Mouse (Mus musculus) midbrain, embryonic 11.5 days (tissue): Measurements from ENCODE around the gene Oaz1. TPM values are rescaled to one million over a fixed set of nuclear protein-coding genes. Genes with fewer than 3 reads are reported as not detected.
A peak's percentile ranks its signal among the peaks of the same experiment; 100 is the strongest.

Experiments
- ATAC-seq: fragments of 200-750 bp; cut with Nextera tagmentation; 2 replicates; pipeline ENCODE4 v1.8.0; 2017; ENCODE audit warnings: moderate TSS enrichment, moderate library complexity; ENCODE audit not compliant: low FRiP score
- DNase-seq: peaks from one replicate; pipeline ENCODE4 v3.0.0; 2015; ENCODE audit warnings: low spot score; ENCODE audit errors: missing footprints
- H3K27ac ChIP-seq: fragments of 300-500 bp; sonication (generic); 2 replicates; pipeline ENCODE4 v1.5.1; 2014; ENCODE audit warnings: low read depth, low read length
- H3K27me3 ChIP-seq: fragments of 300-500 bp; sonication (generic); 2 replicates; pipeline ENCODE4 v1.6.1; 2014; ENCODE audit warnings: mild to moderate bottlenecking, low read length, moderate library complexity, mixed read lengths; ENCODE audit not compliant: control insufficient read depth, insufficient read depth
- H3K36me3 ChIP-seq: fragments of 300-500 bp; sonication (generic); 2 replicates; pipeline ENCODE4 v1.6.1; 2014; ENCODE audit warnings: mild to moderate bottlenecking, low read length, moderate library complexity, mixed read lengths; ENCODE audit not compliant: control insufficient read depth, insufficient read depth
- H3K4me1 ChIP-seq: fragments of 300-500 bp; sonication (generic); 2 replicates; pipeline ENCODE4 v1.6.1; 2014; ENCODE audit warnings: low read length; ENCODE audit not compliant: control insufficient read depth, insufficient read depth
- H3K4me2 ChIP-seq: fragments of 300-500 bp; sonication (generic); 2 replicates; pipeline ENCODE4 v1.6.1; 2014; ENCODE audit warnings: mild to moderate bottlenecking, moderate library complexity
- H3K4me3 ChIP-seq: fragments of 300-500 bp; sonication (generic); 2 replicates; pipeline ENCODE4 v1.5.1; 2014; ENCODE audit warnings: low read depth, low read length
- H3K9ac ChIP-seq: fragments of 300-500 bp; sonication (generic); 2 replicates; pipeline ENCODE4 v1.6.1; 2014; ENCODE audit warnings: low read length
- H3K9me3 ChIP-seq: fragments of 300-500 bp; sonication (generic); 2 replicates; pipeline ENCODE4 v1.6.1; 2016; ENCODE audit warnings: low read length; ENCODE audit not compliant: control insufficient read depth
- WGBS: fragments of 180-500 bp; shearing (Covaris S2); extraction: QIAGEN DNeasy Blood & Tissue Kit; methylation state at CpG from one replicate; pipeline ENCODE4 v1.1.7; 2014; 5-methylcytosine and 5-hydroxymethylcytosine counted together
- polyA plus RNA-seq: library from polyadenylated mRNA; unstranded; fragments of >200 nt; fragmentation: Nextera tagmentation; extraction: Ambion mirVana; gene quantifications from 2 replicates; pipeline ENCODE4 v1.2.1, GENCODE M21; 2014

Gene Oaz1
- polyA plus RNA-seq, 1 experiment from 2014 or later = 1,824 TPM

GRCm38 (mm10) chr10:80792175-80793032 is 34.1 kb upstream of the Oaz1 start:
- ATAC-seq (no peak), DNase-seq (no peak)
- Histone ChIP-seq H3K9ac (no peak overlapping the region), H3K4me1 (peaks cover 12% of the 10 kb centered on the region), H3K9me3 (no peaks in the 10 kb centered on the region), H3K27ac (no peak overlapping the region), H3K4me2 (no peak overlapping the region), H3K36me3 (peaks cover 37% of the 10 kb centered on the region), H3K27me3 (no peaks in the 10 kb centered on the region), H3K4me3 (no peak overlapping the region)
- WGBS = 79% methylated on average over 41 of the region's 41 CpGs

GRCm38 (mm10) chr10:80793033-80793784 is 33.2 kb upstream of the Oaz1 start:
- WGBS = 93% methylated on average over 13 of the region's 13 CpGs
- DNase-seq (no peak), ATAC-seq (no peak)
- Histone ChIP-seq H3K36me3 (peaks cover 33% of the 10 kb centered on the region), H3K4me1 (peaks cover 12% of the 10 kb centered on the region), H3K27ac (no peak overlapping the region), H3K9me3 (no peaks in the 10 kb centered on the region), H3K27me3 (no peaks in the 10 kb centered on the region), H3K4me3 (no peak overlapping the region), H3K4me2 (no peak overlapping the region), H3K9ac (no peak overlapping the region)

DNA sequence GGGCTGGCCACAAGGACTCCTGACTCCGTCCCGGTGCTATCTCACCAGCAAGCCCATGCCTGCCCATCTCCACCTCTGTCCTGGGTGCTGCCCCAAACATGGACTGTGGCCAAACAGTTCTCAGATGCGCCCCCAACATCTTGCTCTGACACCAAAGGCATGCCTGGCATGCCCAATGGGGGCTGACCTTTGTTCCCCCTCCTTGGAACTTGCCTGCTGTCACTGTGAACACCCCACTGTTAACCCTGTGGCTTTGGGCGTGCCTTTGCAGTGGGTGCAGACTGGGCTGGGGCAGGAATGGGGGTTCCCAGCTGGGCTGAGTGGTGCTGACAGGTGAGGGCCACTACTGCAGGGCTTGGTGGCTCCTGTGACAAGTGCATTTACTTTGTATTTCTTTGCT is 32.7 kb upstream of the Oaz1 start:
- Histone ChIP-seq H3K27ac (no peak overlapping the region), H3K4me3 (no peak overlapping the region), H3K4me2 (no peak overlapping the region), H3K9me3 (no peaks in the 10 kb centered on the region), H3K27me3 (no peaks in the 10 kb centered on the region), H3K9ac (no peak overlapping the region), H3K36me3 (peaks cover 29% of the 10 kb centered on the region), H3K4me1 (peaks cover 12% of the 10 kb centered on the region)
- ATAC-seq (no peak), DNase-seq (no peak)
- WGBS = 95% methylated on average over 4 of the region's 4 CpGs

- Histone ChIP-seq H3K36me3 (peaks cover 28% of the 10 kb centered on the region), H3K4me3 (no peak overlapping the region), H3K27me3 (no peaks in the 10 kb centered on the region), H3K9ac (no peak overlapping the region), H3K27ac (no peak overlapping the region), H3K4me2 (no peak overlapping the region), H3K9me3 (no peaks in the 10 kb centered on the region), H3K4me1 (peaks cover 18% of the 10 kb centered on the region)
- 95% methylated on average over 8 of the region's 8 CpGs for WGBS
- DNase-seq = no peak
- no peak for ATAC-seq
These were observed 31.7 kb upstream of the Oaz1 start for GRCm38 (mm10) chr10:80794750-80795149.

GRCm38 (mm10) chr10:80796307-80796848 is 30.1 kb upstream of the Oaz1 start:
- Histone ChIP-seq H3K9ac (peak overlapping the region; percentile 98), H3K9me3 (no peaks in the 10 kb centered on the region), H3K27ac (no peak overlapping the region), H3K4me2 (peak overlapping the region; percentile 96), H3K36me3 (peaks cover 22% of the 10 kb centered on the region), H3K4me3 (peak overlapping the region; percentile 99), H3K27me3 (no peaks in the 10 kb centered on the region), H3K4me1 (peaks cover 24% of the 10 kb centered on the region)
- WGBS = 85% methylated on average over 9 of the region's 9 CpGs
- DNase-seq (no peak), ATAC-seq (no peak)

DNA sequence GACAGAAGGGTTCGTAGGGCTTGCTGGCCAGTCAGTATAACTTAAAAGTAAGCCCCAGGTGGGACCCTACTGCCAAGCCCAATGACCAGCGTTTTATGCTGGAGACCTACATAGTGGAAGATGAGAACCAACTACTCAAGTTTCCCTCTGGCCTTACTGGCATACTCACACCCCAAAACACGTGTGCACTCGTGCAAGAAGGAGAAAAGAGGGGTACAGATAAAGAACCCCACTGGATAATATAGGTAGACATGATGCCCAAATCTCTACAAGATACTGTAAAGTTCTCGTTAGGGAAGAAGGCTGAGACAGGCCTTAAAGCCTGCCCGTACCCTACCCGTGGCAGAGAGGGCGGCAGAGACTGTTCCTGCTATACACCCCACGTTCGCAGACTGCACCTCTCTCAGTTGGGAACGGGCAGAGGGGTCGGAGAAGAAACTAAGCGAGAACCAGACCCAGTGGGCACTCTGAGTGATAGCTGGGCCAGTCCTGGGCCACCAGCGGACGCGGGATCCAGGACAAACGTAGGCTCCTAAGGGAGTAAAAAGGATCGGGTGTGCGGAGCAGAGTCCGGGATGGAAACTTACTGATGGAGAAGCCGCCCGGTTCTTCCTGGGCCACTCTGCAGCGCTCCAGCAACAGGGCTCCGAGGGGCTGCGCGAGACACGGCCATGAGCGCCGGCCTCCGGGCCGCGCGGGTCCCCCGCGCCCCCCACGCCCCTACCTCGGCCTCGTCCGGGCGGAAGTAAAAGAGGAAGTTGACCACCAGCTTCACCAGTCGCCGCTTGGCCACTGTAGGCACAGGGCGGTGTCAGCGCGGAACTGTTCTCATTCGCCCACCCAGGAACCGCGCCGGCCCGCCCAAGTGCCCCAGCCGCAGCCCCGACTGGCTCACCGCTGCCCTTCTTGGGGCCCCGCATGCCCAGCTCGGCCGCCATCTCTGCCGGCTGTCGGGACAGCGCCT is 29.0 kb upstream of the Oaz1 start:
- H3K27ac ChIP-seq = peak overlapping the region; percentile 90
- WGBS = 4% methylated on average over 54 of the region's 59 CpGs
- peak overlapping the region; percentile 96 for H3K4me2 ChIP-seq
- H3K4me1 ChIP-seq = peaks cover 24% of the 10 kb centered on the region
- H3K27me3 ChIP-seq = no peaks in the 10 kb centered on the region
- DNase-seq (peak; percentile 93), ATAC-seq (peak; percentile 76)
- H3K9me3 ChIP-seq = no peaks in the 10 kb centered on the region
- H3K36me3 ChIP-seq = peaks cover 19% of the 10 kb centered on the region
- H3K9ac ChIP-seq = peak overlapping the region; percentile 98
- H3K4me3 ChIP-seq = peak overlapping the region; percentile 99

- H3K36me3 ChIP-seq = peaks cover 27% of the 10 kb centered on the region
- peak within 1 kb of the TSS; percentile 99 for H3K4me3 ChIP-seq
- no peaks in the 10 kb centered on the region for H3K27me3 ChIP-seq
- H3K4me1 ChIP-seq = peaks cover 24% of the 10 kb centered on the region
- peak within 1 kb of the TSS; percentile 98 for H3K9ac ChIP-seq
- H3K27ac ChIP-seq = peak within 1 kb of the TSS; percentile 90
- no peaks in the 10 kb centered on the region for H3K9me3 ChIP-seq
- peak within 1 kb of the TSS; percentile 96 for H3K4me2 ChIP-seq
- DNase-seq = peak; percentile 100
- peak; percentile 89 for ATAC-seq
- WGBS = under 1% methylated on average over 104 of the region's 104 CpGs
These were observed 28.1 kb upstream of the Oaz1 start, which contains the start of the genes Sf3a2 and Plekhj1 for GRCm38 (mm10) chr10:80798150-80799006. TSS of gene Sf3a2 (plus strand) at chr10:80798198. TSS of gene Plekhj1 (minus strand) at chr10:80798626.
